Comparison of ENCODE assay signal across 12 mouse cellular contexts in genomic region chr3:51036700-51037306, GRCm38 (mm10).
"Had no signal": no experiment of that assay in that cellular context is flagged by ENCODE, and none has a peak within 500 bp of the region (broad histone marks: within the 10 kb centered on the region; RNA-seq: fewer than 3 reads in every experiment).

No protein-coding gene starts in this region.

- H3K4me1 ChIP-seq: kidney, embryonic 15.5 days; liver, embryonic 12.5 days had no signal

- ATAC-seq: intestine, embryonic 16.5 days; liver, embryonic 12.5 days; midbrain, embryonic 13.5 days had no signal

- H3K4me2 ChIP-seq: kidney, embryonic 15.5 days; liver, embryonic 12.5 days; midbrain, embryonic 13.5 days had no signal

- H3K36me3 ChIP-seq: kidney, embryonic 15.5 days; limb, embryonic 10.5 days; liver, embryonic 12.5 days; midbrain, embryonic 13.5 days had no signal

- H3K27ac ChIP-seq: kidney, embryonic 15.5 days; left cerebral cortex, adult 2 months; limb, embryonic 10.5 days; liver, embryonic 12.5 days; midbrain, embryonic 13.5 days had no signal

- DNase-seq: kidney, adult 2 months; kidney, postnatal 14 days; lung, postnatal 36 days; right cerebral cortex, postnatal 14 days; thymus, postnatal 4 days had no signal

- H3K9me3 ChIP-seq: kidney, embryonic 15.5 days; limb, embryonic 10.5 days; liver, embryonic 12.5 days; midbrain, embryonic 13.5 days had no signal

- H3K9ac ChIP-seq: kidney, embryonic 15.5 days; liver, embryonic 12.5 days; midbrain, embryonic 13.5 days had no signal

- H3K4me3 ChIP-seq: kidney, embryonic 15.5 days; left cerebral cortex, adult 2 months; limb, embryonic 10.5 days; liver, embryonic 12.5 days; midbrain, embryonic 13.5 days; myocyte had no signal

- H3K27me3 ChIP-seq: kidney, embryonic 15.5 days; liver, embryonic 12.5 days; midbrain, embryonic 13.5 days had no signal
